Mouse (Mus musculus): ENCODE measurements around the gene Nek6. TPM values are rescaled to one million over a fixed set of nuclear protein-coding genes. Genes with fewer than 3 reads are reported as not detected.

Nek6 gene
- polyA plus RNA-seq, 1 experiment from 2014 or later = 70.9 TPM

GRCm38 (mm10) chr2:38513183-38513529 lies 1.7 kb downstream of the Nek6 start:
- Histone ChIP-seq H3K4me3 (ENCODE audit: low read depth, low read length) (peak overlapping the region; percentile 81), H3K27ac (ENCODE audit: low read depth, low read length) (peak overlapping the region; percentile 95), H3K36me3 (ENCODE audit: control insufficient read depth, insufficient read depth) (no peaks in the 10 kb centered on the region), H3K9ac (ENCODE audit: low read depth, low read length) (peak overlapping the region; percentile 91), H3K4me1 (replicated peaks; ENCODE audit: control insufficient read depth, insufficient read depth, low read length) (peaks cover 25% of the 10 kb centered on the region), H3K4me2 (replicated peaks; ENCODE audit: low read depth) (peak overlapping the region; percentile 92), H3K9me3 (ENCODE audit: control insufficient read depth) (no peaks in the 10 kb centered on the region), H3K27me3 (replicated peaks; ENCODE audit: control insufficient read depth, insufficient read depth, low read length) (no peaks in the 10 kb centered on the region)
- TF ChIP-seq CTCF (IDR thresholded peaks at IDR 0.05; ENCODE audit: low read depth) = no peak
- ATAC-seq = no peak
- 49% methylated on average over 2 of the region's 2 CpGs for WGBS

DNA sequence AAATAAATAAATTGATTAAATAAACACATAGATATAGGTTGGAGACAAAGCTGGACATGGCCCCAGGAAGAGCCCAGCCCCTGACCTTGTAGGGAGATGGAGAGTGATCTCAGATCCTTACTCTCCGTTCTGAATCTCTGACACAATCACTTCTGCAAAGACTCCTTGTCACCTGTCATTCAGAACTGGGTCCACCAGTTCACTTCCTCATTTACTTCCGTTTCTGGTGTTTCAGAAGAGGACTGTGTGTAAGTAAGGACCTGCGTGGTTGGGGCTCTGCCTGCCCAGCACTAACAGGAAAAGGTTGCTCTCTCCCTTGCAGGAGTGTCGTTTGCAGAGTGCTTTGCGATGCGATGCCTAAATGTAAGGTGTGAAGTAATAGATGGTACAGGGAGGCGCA lies 3.0 kb downstream of the Nek6 start:
- H3K27ac ChIP-seq (ENCODE audit: low read depth, low read length) = peak overlapping the region; percentile 46
- no peaks in the 10 kb centered on the region for H3K9me3 ChIP-seq (ENCODE audit: control insufficient read depth)
- H3K4me3 ChIP-seq (ENCODE audit: low read depth, low read length) = no peak overlapping the region
- no peaks in the 10 kb centered on the region for H3K36me3 ChIP-seq (ENCODE audit: control insufficient read depth, insufficient read depth)
- WGBS = 42% methylated on average over 7 of the region's 7 CpGs
- peaks cover 25% of the 10 kb centered on the region for H3K4me1 ChIP-seq (replicated peaks; ENCODE audit: control insufficient read depth, insufficient read depth, low read length)
- TF ChIP-seq CTCF (IDR thresholded peaks at IDR 0.05; ENCODE audit: low read depth) = no peak
- no peak overlapping the region for H3K9ac ChIP-seq (ENCODE audit: low read depth, low read length)
- H3K27me3 ChIP-seq (replicated peaks; ENCODE audit: control insufficient read depth, insufficient read depth, low read length) = no peaks in the 10 kb centered on the region
- ATAC-seq = peak; percentile 67
- 0 out of 2 replicates have a peak overlapping the region, but pooled peaks have one; percentile 10 for H3K4me2 ChIP-seq (replicated peaks; ENCODE audit: low read depth)

GRCm38 (mm10) chr2:38515446-38515845 lies 4.0 kb downstream of the Nek6 start:
- WGBS = 56% methylated on average over 6 of the region's 6 CpGs
- H3K4me1 ChIP-seq (replicated peaks; ENCODE audit: control insufficient read depth, insufficient read depth, low read length) = peaks cover 25% of the 10 kb centered on the region
- H3K4me2 ChIP-seq (replicated peaks; ENCODE audit: low read depth) = peak overlapping the region; percentile 21; the same call in 1 of the 2 replicates
- no peak overlapping the region for H3K4me3 ChIP-seq (ENCODE audit: low read depth, low read length)
- peak overlapping the region; percentile 46 for H3K27ac ChIP-seq (ENCODE audit: low read depth, low read length)
- no peak for TF ChIP-seq CTCF (IDR thresholded peaks at IDR 0.05; ENCODE audit: low read depth)
- no peak overlapping the region for H3K9ac ChIP-seq (ENCODE audit: low read depth, low read length)
- no peaks in the 10 kb centered on the region for H3K36me3 ChIP-seq (ENCODE audit: control insufficient read depth, insufficient read depth)
- no peaks in the 10 kb centered on the region for H3K9me3 ChIP-seq (ENCODE audit: control insufficient read depth)
- no peak for ATAC-seq
- no peaks in the 10 kb centered on the region for H3K27me3 ChIP-seq (replicated peaks; ENCODE audit: control insufficient read depth, insufficient read depth, low read length)

DNA sequence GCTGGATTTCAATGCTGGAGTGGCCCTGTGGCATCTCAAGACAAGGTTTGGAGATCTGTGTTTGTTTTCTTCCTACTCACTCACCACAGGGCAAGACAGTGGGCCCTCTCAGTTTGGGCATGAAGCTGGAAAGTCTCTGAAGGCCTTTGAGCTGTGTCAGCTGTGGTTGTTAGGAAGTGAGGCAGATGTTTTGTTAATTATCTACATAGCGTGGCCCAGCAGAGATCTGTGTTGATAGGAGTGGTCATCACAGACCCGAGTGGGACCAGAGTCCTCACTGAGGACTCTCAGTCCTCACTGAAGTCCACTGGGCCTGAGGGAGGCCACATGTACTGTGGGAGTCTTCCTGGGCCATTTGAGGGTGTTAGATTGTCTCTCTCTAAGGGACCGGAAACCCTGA lies 5.0 kb downstream of the Nek6 start:
- Histone ChIP-seq H3K36me3 (ENCODE audit: control insufficient read depth, insufficient read depth) (no peaks in the 10 kb centered on the region), H3K27me3 (replicated peaks; ENCODE audit: control insufficient read depth, insufficient read depth, low read length) (no peaks in the 10 kb centered on the region), H3K4me3 (ENCODE audit: low read depth, low read length) (no peak overlapping the region), H3K4me2 (replicated peaks; ENCODE audit: low read depth) (no peak overlapping the region), H3K9ac (ENCODE audit: low read depth, low read length) (0 out of 2 replicates have a peak overlapping the region, but pooled peaks have one; percentile 7), H3K4me1 (replicated peaks; ENCODE audit: control insufficient read depth, insufficient read depth, low read length) (peaks cover 25% of the 10 kb centered on the region), H3K27ac (ENCODE audit: low read depth, low read length) (peak overlapping the region; percentile 22; the same call in 1 of the 2 replicates), H3K9me3 (ENCODE audit: control insufficient read depth) (no peaks in the 10 kb centered on the region)
- no peak for TF ChIP-seq CTCF (IDR thresholded peaks at IDR 0.05; ENCODE audit: low read depth)
- no peak for ATAC-seq
- 34% methylated on average over 3 of the region's 3 CpGs for WGBS

- 63% methylated on average over 6 of the region's 6 CpGs for WGBS
- Histone ChIP-seq H3K27me3 (replicated peaks; ENCODE audit: control insufficient read depth, insufficient read depth, low read length) (no peaks in the 10 kb centered on the region), H3K4me1 (replicated peaks; ENCODE audit: control insufficient read depth, insufficient read depth, low read length) (peaks cover 25% of the 10 kb centered on the region), H3K9ac (ENCODE audit: low read depth, low read length) (0 out of 2 replicates have a peak overlapping the region, but pooled peaks have one; percentile 7), H3K9me3 (ENCODE audit: control insufficient read depth) (no peaks in the 10 kb centered on the region), H3K4me2 (replicated peaks; ENCODE audit: low read depth) (no peak overlapping the region), H3K27ac (ENCODE audit: low read depth, low read length) (peak overlapping the region; percentile 22; the same call in 1 of the 2 replicates), H3K36me3 (ENCODE audit: control insufficient read depth, insufficient read depth) (no peaks in the 10 kb centered on the region), H3K4me3 (ENCODE audit: low read depth, low read length) (no peak overlapping the region)
- no peak for TF ChIP-seq CTCF (IDR thresholded peaks at IDR 0.05; ENCODE audit: low read depth)
- ATAC-seq = no peak
Observed at GRCm38 (mm10) chr2:38517045-38517444, 5.6 kb downstream of the Nek6 start.

DNA sequence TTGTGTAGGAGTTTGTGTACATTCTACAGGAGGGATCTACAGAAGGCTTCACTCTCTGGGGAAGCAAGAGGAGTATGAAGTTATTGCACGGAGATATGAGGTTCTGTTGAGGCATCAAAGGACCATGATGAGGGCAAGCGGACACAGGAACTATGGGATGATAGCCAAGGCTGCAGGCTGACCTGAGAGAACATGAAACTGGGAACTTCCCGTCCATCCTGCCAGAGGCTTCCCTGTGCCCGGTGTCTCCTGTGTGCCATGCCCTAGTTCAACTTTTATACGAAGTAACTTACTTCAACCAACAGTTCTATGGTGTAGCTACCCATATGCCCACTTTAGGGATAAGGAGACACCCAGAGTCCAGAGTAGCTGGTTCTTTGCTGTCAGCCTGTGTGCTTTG lies 7.3 kb downstream of the Nek6 start:
- Histone ChIP-seq H3K4me2 (replicated peaks; ENCODE audit: low read depth) (no peak overlapping the region), H3K9me3 (ENCODE audit: control insufficient read depth) (no peaks in the 10 kb centered on the region), H3K9ac (ENCODE audit: low read depth, low read length) (no peak overlapping the region), H3K27me3 (replicated peaks; ENCODE audit: control insufficient read depth, insufficient read depth, low read length) (no peaks in the 10 kb centered on the region), H3K4me1 (replicated peaks; ENCODE audit: control insufficient read depth, insufficient read depth, low read length) (peaks cover 28% of the 10 kb centered on the region), H3K27ac (ENCODE audit: low read depth, low read length) (no peak overlapping the region), H3K4me3 (ENCODE audit: low read depth, low read length) (no peak overlapping the region), H3K36me3 (ENCODE audit: control insufficient read depth, insufficient read depth) (no peaks in the 10 kb centered on the region)
- ATAC-seq = no peak
- no peak for TF ChIP-seq CTCF (IDR thresholded peaks at IDR 0.05; ENCODE audit: low read depth)
- WGBS = 78% methylated on average over 5 of the region's 5 CpGs

GRCm38 (mm10) chr2:38519934-38520333 lies 8.5 kb downstream of the Nek6 start:
- no peak overlapping the region for H3K27ac ChIP-seq (ENCODE audit: low read depth, low read length)
- no peaks in the 10 kb centered on the region for H3K27me3 ChIP-seq (replicated peaks; ENCODE audit: control insufficient read depth, insufficient read depth, low read length)
- no peak overlapping the region for H3K9ac ChIP-seq (ENCODE audit: low read depth, low read length)
- no peak for TF ChIP-seq CTCF (IDR thresholded peaks at IDR 0.05; ENCODE audit: low read depth)
- H3K36me3 ChIP-seq (ENCODE audit: control insufficient read depth, insufficient read depth) = peaks cover under 1% of the 10 kb centered on the region; the same call in 1 of the 2 replicates
- WGBS = 69% methylated on average over 11 of the region's 11 CpGs
- no peak overlapping the region for H3K4me3 ChIP-seq (ENCODE audit: low read depth, low read length)
- H3K4me2 ChIP-seq (replicated peaks; ENCODE audit: low read depth) = no peak overlapping the region
- peaks cover 20% of the 10 kb centered on the region for H3K4me1 ChIP-seq (replicated peaks; ENCODE audit: control insufficient read depth, insufficient read depth, low read length)
- no peak for ATAC-seq
- H3K9me3 ChIP-seq (ENCODE audit: control insufficient read depth) = no peaks in the 10 kb centered on the region

Data from intestine, postnatal 0 days (tissue).